Mouse (Mus musculus): Measurements from ENCODE around the gene Cacna1c.
"Not testable (repeated sequence)": the region's sequence is repeated elsewhere in the genome, so short reads cannot be mapped to it uniquely, and the experiment has no call there.

The Cacna1c gene

DNA sequence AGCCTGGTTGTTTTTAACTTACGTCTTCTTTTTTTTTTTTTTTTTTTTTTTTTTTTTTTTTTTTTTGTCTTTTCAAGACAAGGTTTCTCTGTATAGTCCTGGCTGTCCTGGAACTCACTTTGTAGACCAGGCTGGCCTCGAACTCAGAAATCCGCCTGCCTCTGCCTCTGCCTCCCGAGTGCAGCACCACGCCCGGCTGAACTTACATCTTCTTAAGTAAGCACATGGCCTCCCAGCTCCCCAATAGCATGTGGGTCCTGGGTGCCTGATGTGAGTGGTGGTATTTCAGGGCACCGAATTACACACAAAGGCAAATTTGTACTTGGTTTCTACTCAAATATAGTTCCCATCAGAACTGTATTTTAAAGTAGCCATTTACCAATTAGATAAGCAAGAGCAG, 9.8 kb upstream of the Cacna1c start:
- DNase-seq (ENCODE audit: low read depth) = not testable (repeated sequence)

DNA sequence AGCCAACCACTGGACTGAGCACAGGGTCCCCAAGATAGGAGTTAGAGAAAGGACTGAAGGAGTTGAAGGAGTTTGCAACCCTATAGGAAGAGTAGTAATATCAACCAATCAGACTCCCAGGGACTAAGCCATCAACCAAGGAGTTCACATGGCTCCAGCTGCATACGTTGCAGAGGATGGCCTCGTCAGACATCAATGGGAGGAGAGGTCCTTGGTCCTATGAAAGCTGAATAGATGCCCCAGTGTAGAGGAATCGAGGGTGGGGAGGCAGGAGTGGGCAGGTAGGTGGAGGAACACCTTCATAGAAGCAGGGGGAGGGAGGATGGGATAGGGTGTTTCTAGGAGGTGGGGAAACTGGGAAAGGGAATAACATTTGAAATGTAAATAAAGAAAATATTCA, 8.7 kb upstream of the Cacna1c start:
- DNase-seq (ENCODE audit: low read depth) = no peak

- DNase-seq (ENCODE audit: low read depth) = no peak
Observed at GRCm38 (mm10) chr6:119204286-119204685, 8.1 kb upstream of the Cacna1c start.

DNA sequence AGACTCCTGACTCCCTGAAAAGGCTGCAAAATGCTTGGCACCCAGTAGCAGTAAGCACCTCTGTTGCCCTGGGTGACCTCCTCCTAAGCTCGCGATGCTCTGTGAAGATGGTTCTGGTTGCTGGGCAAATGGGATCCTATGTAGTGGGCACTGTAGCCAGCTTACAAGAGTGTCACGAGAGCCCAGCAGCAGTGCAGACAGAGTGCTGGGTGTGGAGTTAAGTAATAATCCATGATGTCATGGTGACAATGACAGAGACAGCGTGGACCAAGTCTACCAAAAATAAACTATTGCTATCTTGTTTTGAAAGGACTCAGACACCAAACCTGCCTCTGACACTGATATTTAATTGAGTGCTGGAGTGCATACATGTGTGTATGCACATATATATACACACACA, 5.4 kb upstream of the Cacna1c start:
- DNase-seq (ENCODE audit: low read depth) = no peak

DNA sequence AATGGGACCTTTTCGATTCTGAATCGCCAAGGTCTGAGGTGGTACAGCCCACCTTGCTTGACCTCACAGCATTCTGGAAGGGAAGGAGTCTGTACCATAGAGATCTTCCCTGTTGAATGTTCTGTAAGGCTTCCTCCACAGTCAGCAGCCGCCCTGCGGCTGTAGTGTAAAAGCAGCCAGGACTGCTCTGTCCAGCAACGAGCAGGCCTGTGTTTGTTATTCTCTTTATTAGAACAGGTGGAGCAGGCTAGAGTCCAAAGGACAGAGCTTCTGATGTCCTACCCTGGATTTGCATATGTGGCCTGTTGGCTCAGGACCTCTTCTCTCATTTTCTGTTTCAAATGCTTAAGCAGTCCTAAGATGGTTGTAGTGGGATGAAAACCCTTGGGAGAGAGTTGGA, 4.1 kb upstream of the Cacna1c start:
- DNase-seq (ENCODE audit: low read depth) = no peak

GRCm38 (mm10) chr6:119199274-119199879, 3.2 kb upstream of the Cacna1c start:
- no peak for DNase-seq (ENCODE audit: low read depth)

DNA sequence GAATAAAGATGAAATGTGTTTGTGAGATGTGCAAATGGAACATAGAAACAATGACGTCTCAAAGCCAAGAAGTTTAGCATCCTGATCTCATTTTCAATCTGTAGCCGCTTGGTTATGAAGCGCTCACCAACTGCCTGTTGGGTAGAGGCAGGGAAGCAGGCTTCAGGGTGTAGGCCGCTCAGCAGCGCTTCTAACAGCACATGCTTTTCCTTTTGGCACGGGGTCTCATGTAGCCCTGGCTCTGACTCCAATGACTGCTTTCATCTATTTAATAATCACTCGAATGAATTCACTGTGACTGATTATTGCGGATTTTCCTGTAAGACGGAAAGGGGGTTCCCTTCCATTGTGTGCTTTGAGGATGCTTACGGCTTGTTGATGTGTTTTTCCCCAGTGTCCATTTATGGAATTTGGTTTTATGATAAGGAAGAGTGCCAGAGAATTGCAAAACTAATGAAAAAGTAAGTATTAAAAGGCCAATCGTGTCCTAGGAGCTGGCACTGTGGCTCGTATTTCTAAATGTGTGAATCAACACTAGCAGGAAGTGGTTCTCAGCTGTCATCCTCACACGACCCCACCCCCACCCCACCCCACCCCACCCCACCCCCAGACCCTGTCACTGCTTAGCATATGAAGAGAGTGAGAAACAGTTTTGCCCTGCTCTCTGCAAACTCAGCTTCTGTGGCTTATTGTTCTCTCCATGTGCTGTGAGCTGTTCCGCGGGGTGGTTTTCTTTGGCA, 2.5 kb upstream of the Cacna1c start:
- DNase-seq (ENCODE audit: low read depth) = peak; percentile 8

- no peak for DNase-seq (ENCODE audit: low read depth)
Observed at GRCm38 (mm10) chr6:119194601-119195000, 1.6 kb downstream of the Cacna1c start.

DNA sequence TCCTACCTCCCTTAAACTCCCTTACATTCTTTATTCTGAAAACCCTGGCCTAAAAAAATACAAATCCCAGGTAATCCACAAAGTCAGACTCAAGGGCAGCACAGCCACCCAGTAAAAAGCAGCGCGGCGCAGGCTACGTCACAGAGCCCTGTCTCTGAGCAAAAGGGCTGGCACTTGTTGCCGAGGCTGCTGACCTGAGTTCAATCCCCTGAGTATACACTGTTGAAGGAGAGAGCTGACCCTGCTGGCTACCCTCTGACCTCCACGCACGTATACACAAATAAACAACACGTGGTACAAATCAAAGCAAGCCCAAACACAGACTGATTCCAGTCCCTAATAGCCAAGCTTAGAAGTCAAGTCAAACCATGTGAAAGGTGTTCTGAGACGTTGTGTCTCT, 2.1 kb downstream of the Cacna1c start:
- no peak for DNase-seq (ENCODE audit: low read depth)

- DNase-seq (ENCODE audit: low read depth) = no peak
Observed at GRCm38 (mm10) chr6:119193571-119194154, 2.6 kb downstream of the Cacna1c start.

DNA sequence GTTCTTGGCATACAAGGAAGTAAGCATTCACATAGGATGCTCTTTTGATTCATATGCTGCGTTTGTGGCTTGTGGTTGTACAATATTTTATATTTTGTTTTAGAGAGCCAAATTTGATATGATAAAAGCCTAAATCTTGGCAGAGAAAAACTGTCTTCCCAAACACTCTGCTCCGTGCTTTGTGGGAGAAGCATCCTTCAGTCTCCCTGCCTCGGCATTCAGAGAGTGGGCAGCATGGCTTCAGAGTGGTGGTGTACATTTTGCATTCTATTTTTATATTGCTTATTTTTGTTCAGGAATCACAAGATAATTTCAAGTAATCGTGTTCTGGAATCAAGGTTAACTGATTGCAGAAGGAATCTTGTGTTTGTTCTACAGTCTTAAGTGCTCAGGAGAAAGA, 4.7 kb downstream of the Cacna1c start:
- no peak for DNase-seq (ENCODE audit: low read depth)

DNA sequence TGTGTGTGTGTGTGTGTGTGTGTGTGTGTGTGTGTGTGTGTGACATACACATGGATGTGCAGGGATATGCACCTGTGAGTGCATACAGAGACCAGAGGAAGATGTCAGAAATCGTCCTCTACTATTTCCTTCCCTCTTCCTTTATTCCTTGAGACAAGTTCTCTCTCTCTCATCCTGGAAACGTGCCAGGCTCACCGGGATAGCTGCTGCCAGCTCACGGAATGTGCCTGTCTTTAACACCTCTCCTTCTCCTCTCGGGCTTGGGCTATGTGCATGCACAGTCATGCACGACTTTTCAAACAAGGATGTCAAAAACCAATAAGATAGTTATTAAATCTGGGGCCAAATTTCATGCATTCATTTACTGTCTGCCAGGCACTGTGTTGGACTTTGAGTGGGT, 8.6 kb downstream of the Cacna1c start:
- no peak for DNase-seq (ENCODE audit: low read depth)

DNA sequence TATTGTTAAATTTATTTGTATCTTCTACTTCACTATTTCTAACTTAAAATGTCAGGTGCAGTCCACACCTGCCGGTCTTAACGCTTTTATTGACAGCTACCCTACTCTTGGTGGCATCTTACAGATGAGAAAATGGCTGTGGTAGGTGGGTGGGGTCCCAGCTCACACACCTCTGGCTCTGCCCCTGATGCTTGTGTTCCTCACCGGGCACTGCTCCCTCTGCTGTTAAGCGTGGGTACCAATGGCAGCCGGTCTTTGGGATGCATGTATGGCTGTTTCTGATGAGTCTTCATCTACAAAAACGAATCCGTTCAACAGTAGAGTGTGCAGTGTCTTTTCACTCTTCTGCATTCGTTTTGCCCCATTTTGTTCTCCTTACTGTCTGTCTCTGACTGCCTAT, 9.6 kb downstream of the Cacna1c start:
- peak; percentile 54 for DNase-seq (ENCODE audit: low read depth)

GRCm38 (mm10) chr6:119183781-119184180, 12.4 kb downstream of the Cacna1c start:
- DNase-seq (ENCODE audit: low read depth) = no peak

DNA sequence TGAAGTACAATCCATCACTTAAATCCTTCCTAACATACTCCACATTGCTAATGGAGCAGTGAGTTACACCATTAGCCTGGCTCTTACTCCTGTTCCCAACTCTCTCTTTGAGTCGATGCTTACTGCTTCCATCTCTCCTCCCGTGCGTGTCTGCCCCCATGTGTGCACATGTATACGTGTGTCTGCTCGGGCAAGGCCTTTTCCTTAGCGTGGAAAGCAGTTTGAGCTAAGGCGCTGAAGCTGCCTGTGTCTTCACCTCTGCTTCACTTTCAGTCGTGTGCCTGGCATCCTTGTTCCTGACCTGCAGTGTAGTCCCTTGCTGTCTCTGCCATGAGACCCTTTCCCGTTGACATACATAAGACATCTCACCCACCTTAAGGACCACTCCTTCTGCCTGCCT, 14.0 kb downstream of the Cacna1c start:
- DNase-seq (ENCODE audit: low read depth) = no peak

DNA sequence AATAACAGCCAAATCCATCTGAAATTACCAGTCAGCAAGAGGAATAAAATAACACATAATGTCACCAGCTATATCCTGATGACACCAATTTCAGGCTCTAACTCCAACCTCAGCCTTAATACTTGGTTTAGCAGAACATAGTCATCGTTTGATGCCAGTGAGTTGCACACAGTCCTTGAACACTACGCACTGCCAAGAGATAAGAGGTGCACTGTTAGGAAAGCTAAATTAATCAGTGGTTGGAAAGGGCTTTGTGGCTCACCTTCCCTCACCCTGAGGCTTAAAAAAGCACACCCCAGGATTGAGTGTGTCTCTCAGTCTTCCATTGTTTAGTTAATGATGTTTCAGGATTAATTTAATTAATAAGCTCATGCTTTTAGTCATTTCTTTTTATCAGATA, 16.0 kb downstream of the Cacna1c start:
- DNase-seq (ENCODE audit: low read depth) = no peak

DNA sequence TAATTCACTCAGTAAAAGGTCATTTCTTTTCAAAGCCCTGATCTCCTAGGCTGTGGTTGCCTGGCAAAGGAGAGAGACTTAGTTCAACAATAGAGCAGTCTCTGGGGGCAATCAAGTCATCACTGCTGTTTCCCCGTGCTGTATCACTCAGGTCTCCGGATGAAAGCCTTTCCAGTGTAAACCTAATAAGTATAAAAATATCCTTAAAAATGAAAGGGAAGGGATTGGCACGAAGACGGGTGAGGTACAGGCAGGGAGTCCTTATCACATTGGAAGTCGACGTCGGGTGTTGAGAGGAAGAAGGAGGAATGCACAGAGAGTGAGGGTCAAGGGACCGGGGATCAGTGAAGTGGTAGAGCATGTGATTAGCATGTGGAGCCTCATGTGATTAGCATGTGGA, 19.1 kb downstream of the Cacna1c start:
- no peak for DNase-seq (ENCODE audit: low read depth)

GRCm38 (mm10) chr6:119176103-119176502, 20.1 kb downstream of the Cacna1c start:
- no peak for DNase-seq (ENCODE audit: low read depth)

DNA sequence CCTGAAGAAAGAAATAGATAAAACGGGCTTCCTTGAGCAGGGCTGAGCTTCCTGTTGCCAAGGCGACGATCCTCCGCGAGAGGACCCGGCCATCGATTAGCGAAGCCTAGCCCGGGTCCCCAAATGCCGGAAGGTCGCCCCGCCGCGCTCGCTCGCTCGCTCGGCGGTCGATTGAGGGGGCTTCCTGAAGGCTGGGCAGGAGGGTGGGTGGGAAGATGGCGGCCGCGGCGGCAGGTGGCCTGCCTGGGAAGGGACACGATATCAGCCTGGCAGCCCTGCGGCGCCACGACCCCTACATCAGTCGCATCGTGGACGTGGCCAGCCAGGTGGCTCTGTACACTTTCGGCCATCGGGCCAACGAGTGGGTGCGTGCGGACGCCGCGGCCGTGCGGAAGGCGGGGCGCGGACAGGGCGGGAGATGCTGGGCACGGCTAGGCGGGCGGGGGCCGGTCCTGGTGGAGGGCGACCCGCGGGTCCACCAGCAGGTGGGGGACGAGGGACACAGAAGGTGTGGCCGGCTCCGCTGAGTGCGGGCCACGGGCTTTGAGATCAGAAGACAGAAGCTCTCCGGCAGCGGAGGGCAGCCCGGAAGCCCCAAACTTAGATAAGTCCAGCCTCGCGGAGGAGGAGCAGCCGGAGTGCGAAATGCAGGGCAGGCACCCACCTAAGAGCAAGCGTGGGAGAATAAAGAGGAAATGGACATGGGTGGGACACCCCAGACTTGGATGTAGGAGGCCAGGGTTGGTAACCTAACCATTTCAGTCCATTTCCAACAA, 21.0 kb downstream of the Cacna1c start, which contains the start of gene Dcp1b:
Gene Dcp1b (plus strand): TSS at position 176 of the 776 bp plus-strand sequence.
- DNase-seq (ENCODE audit: low read depth) = peak; percentile 85

DNA sequence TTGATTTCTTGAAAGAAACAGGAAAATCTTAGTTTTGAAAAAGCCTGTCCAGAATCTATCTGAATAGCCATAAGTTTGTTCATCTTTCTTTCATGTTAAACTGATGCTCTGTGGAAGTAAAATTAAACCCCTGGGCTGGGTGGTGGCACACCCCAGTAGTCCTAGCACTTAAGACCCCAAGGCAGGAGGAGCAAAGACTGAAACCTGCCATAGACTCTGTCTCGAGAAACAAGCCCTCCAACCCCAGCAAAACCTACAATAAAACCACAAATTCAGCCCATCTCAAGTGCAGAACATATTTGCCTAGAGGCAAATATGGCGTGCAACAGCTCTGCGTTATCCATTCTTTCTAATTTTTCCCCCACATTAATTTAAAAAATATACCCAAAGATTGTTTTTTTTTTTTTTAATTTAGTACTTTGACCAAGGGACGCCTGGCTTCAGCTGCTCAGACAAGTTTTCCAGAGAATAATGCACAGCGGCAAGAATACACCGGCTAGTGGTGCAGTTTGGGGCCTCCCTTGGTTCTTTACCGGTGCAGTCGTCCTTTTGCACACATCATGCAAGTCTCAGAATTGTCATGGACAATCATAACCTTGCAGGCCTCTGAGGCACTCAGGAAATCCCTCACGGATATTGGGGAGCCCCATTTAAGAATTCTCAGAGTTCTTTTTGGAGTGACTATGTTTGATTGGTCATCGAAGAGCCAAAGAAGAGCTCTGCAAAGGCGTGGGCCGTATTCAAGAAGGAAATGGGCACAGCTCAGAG, 21.7 kb downstream of the Cacna1c start:
- no peak for DNase-seq (ENCODE audit: low read depth)

GRCm38 (mm10) chr6:119165677-119166076, 30.5 kb downstream of the Cacna1c start:
- no peak for DNase-seq (ENCODE audit: low read depth)

GRCm38 (mm10) chr6:119145109-119145508, 51.1 kb downstream of the Cacna1c start:
- no peak for DNase-seq (ENCODE audit: low read depth)
